10 mouse cellular contexts compared by ENCODE assay signal in genomic region chr13:100843944-100844343, GRCm38 (mm10). TPM values are rescaled to one million over a fixed set of nuclear protein-coding genes. Genes with fewer than 3 reads are reported as not detected.
DNase-seq lines count a peak whose midpoint lies in the region; ATAC-seq lines count a peak whose summit lies in the region.
"Had no signal": no experiment of that assay in that cellular context is flagged by ENCODE, and none has a peak within 500 bp of the region (broad histone marks: within the 10 kb centered on the region; RNA-seq: fewer than 3 reads in every experiment).

No protein-coding gene starts in this region.

- ATAC-seq in forebrain, embryonic 14.5 days = no peak
- no peak for ATAC-seq in forebrain, embryonic 15.5 days (replicated peaks)
- peak; percentile 77 for ATAC-seq in granulocyte monocyte progenitor cell, adult 5-6 weeks (replicated peaks; ENCODE audit: poor library complexity, severe bottlenecking)

- no peak overlapping the region for H3K27ac ChIP-seq in forebrain, embryonic 14.5 days (ENCODE audit: low read depth, low read length)
- no peak overlapping the region for H3K27ac ChIP-seq in forebrain, embryonic 15.5 days (replicated peaks)
- H3K27ac ChIP-seq: macrophage had no signal

- no peaks in the 10 kb centered on the region for H3K9me3 ChIP-seq in forebrain, embryonic 14.5 days (replicated peaks; ENCODE audit: control insufficient read depth, low read length)
- H3K9me3 ChIP-seq in forebrain, embryonic 15.5 days = no peaks in the 10 kb centered on the region

- WGBS in forebrain, embryonic 14.5 days = 70% methylated on average over 2 of the region's 2 CpGs
- WGBS in forebrain, embryonic 15.5 days = 78% methylated on average over 2 of the region's 2 CpGs

- H3K36me3 ChIP-seq in forebrain, embryonic 14.5 days (ENCODE audit: control insufficient read depth, insufficient read depth, low read length) = no peaks in the 10 kb centered on the region
- H3K36me3 ChIP-seq in forebrain, embryonic 15.5 days = no peaks in the 10 kb centered on the region

- no peak overlapping the region for H3K9ac ChIP-seq in forebrain, embryonic 14.5 days (ENCODE audit: low read length)
- no peak overlapping the region for H3K9ac ChIP-seq in forebrain, embryonic 15.5 days (replicated peaks)

- H3K4me2 ChIP-seq in forebrain, embryonic 14.5 days (ENCODE audit: low read length) = no peak overlapping the region
- no peak overlapping the region for H3K4me2 ChIP-seq in forebrain, embryonic 15.5 days (replicated peaks)

- H3K4me3 ChIP-seq in forebrain, embryonic 14.5 days (ENCODE audit: low read depth, low read length) = no peak overlapping the region
- no peak overlapping the region for H3K4me3 ChIP-seq in forebrain, embryonic 15.5 days

- H3K27me3 ChIP-seq in forebrain, embryonic 14.5 days (replicated peaks; ENCODE audit: control insufficient read depth, insufficient read depth, low read length) = no peaks in the 10 kb centered on the region
- no peaks in the 10 kb centered on the region for H3K27me3 ChIP-seq in forebrain, embryonic 15.5 days

- peak; percentile 18 for DNase-seq in forebrain, embryonic 14.5 days (ENCODE audit: low spot score)
- DNase-seq in thymus, postnatal 0 days (ENCODE audit: low spot score) = peak; percentile 23
- no peak for DNase-seq in thymus, postnatal 25 days
- DNase-seq in frontal cortex, postnatal 10 days (ENCODE audit: low spot score in 2 of 2) = no peak
- DNase-seq in layer of hippocampus, adult 9-10 months (ENCODE audit: low spot score) = no peak
- DNase-seq in heart, adult 8-10 months (ENCODE audit: low spot score) = no peak
- DNase-seq: heart, adult 18-20 months had no signal

- H3K4me1 ChIP-seq in forebrain, embryonic 14.5 days (ENCODE audit: control insufficient read depth, insufficient read depth, low read length) = no peaks in the 10 kb centered on the region
- peaks cover 5% of the 10 kb centered on the region; the same call in 1 of the 2 replicates for H3K4me1 ChIP-seq in forebrain, embryonic 15.5 days

RNA-seq across cellular contexts. Expression of gene Slc30a5, which starts 10.7 kb away (rescaled TPM):
- polyA plus RNA-seq in forebrain, embryonic 14.5 days (2014; fragmentation: Nextera tagmentation; extraction: Ambion mirVana) = 35.8 and 39.4 TPM in 2 replicates
- 36.3 and 36.6 TPM in 2 replicates for polyA plus RNA-seq in forebrain, embryonic 15.5 days (2015; fragmentation: Nextera tagmentation; extraction: Ambion mirVana)
- polyA plus RNA-seq in thymus, postnatal 0 days (2015; fragmentation: Nextera tagmentation; extraction: Ambion mirVana) = 43.2 and 45.8 TPM in 2 replicates
- 97.0 and 97.9 TPM in 2 replicates for total RNA-seq in granulocyte monocyte progenitor cell, adult 5-6 weeks (2014; fragmentation: Nextera tagmentation)
- total RNA-seq in granulocyte monocyte progenitor cell, adult 5-6 weeks (2017) = 96.8 and 111 TPM in 2 replicates
- 10 to 100 TPM; 16.2 to 20.6 (median 19.2) TPM for total RNA-seq in heart, adult 8-10 months (2022)

RNA-seq across cellular contexts. Expression of gene Ccnb1, which starts 57.6 kb away (rescaled TPM):
- polyA plus RNA-seq in forebrain, embryonic 14.5 days (2014; fragmentation: Nextera tagmentation; extraction: Ambion mirVana) = 164 and 215 TPM in 2 replicates
- polyA plus RNA-seq in forebrain, embryonic 15.5 days (2015; fragmentation: Nextera tagmentation; extraction: Ambion mirVana) = 128 and 144 TPM in 2 replicates
- polyA plus RNA-seq in thymus, postnatal 0 days (2015; fragmentation: Nextera tagmentation; extraction: Ambion mirVana) = 223 and 233 TPM in 2 replicates
- total RNA-seq in granulocyte monocyte progenitor cell, adult 5-6 weeks (2014; fragmentation: Nextera tagmentation) = 26.8 and 43.5 TPM in 2 replicates
- 231 and 274 TPM in 2 replicates for total RNA-seq in granulocyte monocyte progenitor cell, adult 5-6 weeks (2017)
- under 1 TPM in 3 of 4 experiments, not detected in 1; 0.19 to 0.63 (median 0.28) TPM for total RNA-seq in heart, adult 8-10 months (2022)

Comparison
In these comparisons a context has a peak if more than half of its experiments do, and no peak if none do; other contexts are left out.
1. DNase-seq: peak in forebrain, embryonic 14.5 days (single experiment) and thymus, postnatal 0 days (single experiment); none in thymus, postnatal 25 days (single experiment), frontal cortex, postnatal 10 days (0 of 2), layer of hippocampus, adult 9-10 months (single experiment) and heart, adult 8-10 months (single experiment).